Mouse (Mus musculus): ENCODE measurements around the gene Dkkl1.

Gene Dkkl1

GRCm38 (mm10) chr7:45229459-45230203 is 17.7 kb upstream of the Dkkl1 start:
- no peak for DNase-seq (ENCODE audit: low spot score)

- DNase-seq (ENCODE audit: low spot score): no peak
Observed at GRCm38 (mm10) chr7:45229046-45229445, 17.1 kb upstream of the Dkkl1 start.

- no peak for DNase-seq (ENCODE audit: low spot score)
Observed at GRCm38 (mm10) chr7:45228548-45228947, 16.6 kb upstream of the Dkkl1 start.

- DNase-seq (ENCODE audit: low spot score): no peak
Observed at GRCm38 (mm10) chr7:45226421-45226820, 14.5 kb upstream of the Dkkl1 start.

- no peak for DNase-seq (ENCODE audit: low spot score)
Observed at GRCm38 (mm10) chr7:45224826-45225225, 12.9 kb upstream of the Dkkl1 start.

GRCm38 (mm10) chr7:45221680-45222079 is 9.7 kb upstream of the Dkkl1 start:
- DNase-seq (ENCODE audit: low spot score): no peak

- peak; percentile 63 for DNase-seq (ENCODE audit: low spot score)
Observed at GRCm38 (mm10) chr7:45216442-45217183, 4.7 kb upstream of the Dkkl1 start.

GRCm38 (mm10) chr7:45215673-45216441 is 3.9 kb upstream of the Dkkl1 start, which contains the start of gene Tead2:
TSS of gene Tead2 (plus strand) at chr7:45215753.
- DNase-seq (ENCODE audit: low spot score): peak; percentile 38

- DNase-seq (ENCODE audit: low spot score): no peak
Observed at GRCm38 (mm10) chr7:45213708-45214107, 1.8 kb upstream of the Dkkl1 start.

GRCm38 (mm10) chr7:45212356-45212755 is 409 bp upstream of the Dkkl1 start:
- no peak for DNase-seq (ENCODE audit: low spot score)

GRCm38 (mm10) chr7:45211070-45211469 is 877 bp downstream of the Dkkl1 start:
- no peak for DNase-seq (ENCODE audit: low spot score)

- DNase-seq (ENCODE audit: low spot score): no peak
Observed at GRCm38 (mm10) chr7:45208260-45208659, 3.7 kb downstream of the Dkkl1 start.

GRCm38 (mm10) chr7:45204380-45205143 is 7.4 kb downstream of the Dkkl1 start, which contains the start of gene Ccdc155:
TSS of gene Ccdc155 (minus strand) at chr7:45204892.
- DNase-seq (ENCODE audit: low spot score): no peak

GRCm38 (mm10) chr7:45202654-45203053 is 9.3 kb downstream of the Dkkl1 start:
- DNase-seq (ENCODE audit: low spot score): no peak

- no peak for DNase-seq (ENCODE audit: low spot score)
Observed at GRCm38 (mm10) chr7:45198961-45199360, 13.0 kb downstream of the Dkkl1 start.

- peak; percentile 82 for DNase-seq (ENCODE audit: low spot score)
Observed at GRCm38 (mm10) chr7:45198435-45198834, 13.5 kb downstream of the Dkkl1 start.

- DNase-seq (ENCODE audit: low spot score): no peak
Observed at GRCm38 (mm10) chr7:45196994-45197393, 15.0 kb downstream of the Dkkl1 start.

GRCm38 (mm10) chr7:45196176-45196535 is 15.8 kb downstream of the Dkkl1 start:
- DNase-seq (ENCODE audit: low spot score): no peak

GRCm38 (mm10) chr7:45195341-45196175 is 16.4 kb downstream of the Dkkl1 start:
- DNase-seq (ENCODE audit: low spot score): no peak

GRCm38 (mm10) chr7:45193871-45194785 is 17.8 kb downstream of the Dkkl1 start:
- DNase-seq (ENCODE audit: low spot score): no peak
